ENCODE assay signal across 23 mouse cellular contexts in genomic region chr6:65642431-65642830, GRCm38 (mm10). TPM values are rescaled to one million over a fixed set of nuclear protein-coding genes. Genes with fewer than 3 reads are reported as not detected.
A peak's percentile ranks its signal among the peaks of the same experiment; 100 is the strongest.
DNase-seq lines count a peak whose midpoint lies in the region; ATAC-seq and TF ChIP-seq lines count a peak whose summit lies in the region.
"Had no signal": no experiment of that assay in that cellular context is flagged by ENCODE, and none has a peak within 500 bp of the region (broad histone marks: within the 10 kb centered on the region; RNA-seq: fewer than 3 reads in every experiment).

No protein-coding gene starts in this region.

- no peak overlapping the region for H3K4me2 ChIP-seq in forebrain, embryonic 14.5 days (ENCODE audit: low read length)
- H3K4me2 ChIP-seq in forebrain, postnatal 0 days (ENCODE audit: low read depth), result no peak overlapping the region
- H3K4me2 ChIP-seq in lung, embryonic 14.5 days, result no peak overlapping the region
- H3K4me2 ChIP-seq: embryonic facial prominence, embryonic 12.5 days; embryonic facial prominence, embryonic 15.5 days; forebrain, embryonic 12.5 days; hindbrain, embryonic 12.5 days; hindbrain, embryonic 15.5 days had no signal

- no peak overlapping the region for H3K9ac ChIP-seq in forebrain, embryonic 14.5 days (ENCODE audit: low read length)
- H3K9ac ChIP-seq in forebrain, postnatal 0 days, result no peak overlapping the region
- no peak overlapping the region for H3K9ac ChIP-seq in lung, embryonic 14.5 days
- H3K9ac ChIP-seq: embryonic facial prominence, embryonic 12.5 days; embryonic facial prominence, embryonic 15.5 days; forebrain, embryonic 12.5 days; hindbrain, embryonic 12.5 days; hindbrain, embryonic 15.5 days had no signal

- TF ChIP-seq POLR2A in brain, embryonic 14.5 days (IDR thresholded peaks at IDR 0.05; ENCODE audit: borderline replicate concordance, extremely low read depth, insufficient read depth, insufficient read length, poor library complexity, severe bottlenecking), result no peak

- H3K4me1 ChIP-seq in forebrain, embryonic 14.5 days (ENCODE audit: control insufficient read depth, insufficient read depth, low read length), result 0 out of 2 replicates have a peak, but pooled peaks cover 3% of the 10 kb centered on the region
- H3K4me1 ChIP-seq in forebrain, postnatal 0 days (ENCODE audit: insufficient read depth), result no peaks in the 10 kb centered on the region
- peaks cover 4% of the 10 kb centered on the region for H3K4me1 ChIP-seq in lung, embryonic 14.5 days (ENCODE audit: insufficient read depth)
- H3K4me1 ChIP-seq: embryonic facial prominence, embryonic 12.5 days; embryonic facial prominence, embryonic 15.5 days; forebrain, embryonic 12.5 days; heart, embryonic 10.5 days; hindbrain, embryonic 12.5 days; hindbrain, embryonic 15.5 days had no signal

- no peak for TF ChIP-seq CTCF in forebrain, postnatal 0 days (IDR thresholded peaks at IDR 0.05; ENCODE audit: low read depth)
- no peak for TF ChIP-seq CTCF in lung, embryonic 14.5 days (IDR thresholded peaks at IDR 0.05; ENCODE audit: low read depth)
- TF ChIP-seq CTCF in brain, embryonic 14.5 days (IDR thresholded peaks at IDR 0.05; ENCODE audit: borderline replicate concordance, extremely low read depth, insufficient read depth, insufficient read length), result no peak

- peak; percentile 7 for DNase-seq in forebrain, embryonic 14.5 days (ENCODE audit: low spot score)
- DNase-seq in forebrain, postnatal 0 days, result no peak
- peak; percentile 73 for DNase-seq in lung, embryonic 14.5 days
- no peak for DNase-seq in lung, postnatal 14 days
- DNase-seq in brain, embryonic 14.5 days (ENCODE audit: low read depth), result peak; percentile 30
- no peak for DNase-seq in layer of hippocampus, postnatal 36 days
- DNase-seq: adrenal gland, adult 2 months; adrenal gland, postnatal 14 days; cerebellum, adult 11-12 months; cerebellum, adult 9-10 months; cerebellum, postnatal 25 days; gastrocnemius, postnatal 25 days; heart, adult 18-20 months had no signal

- H3K27me3 ChIP-seq in forebrain, embryonic 14.5 days (replicated peaks; ENCODE audit: control insufficient read depth, insufficient read depth, low read length), result no peaks in the 10 kb centered on the region
- no peaks in the 10 kb centered on the region for H3K27me3 ChIP-seq in forebrain, postnatal 0 days (ENCODE audit: insufficient read depth, low read length)
- no peaks in the 10 kb centered on the region for H3K27me3 ChIP-seq in lung, embryonic 14.5 days (ENCODE audit: insufficient read depth, low read length)
- H3K27me3 ChIP-seq: embryonic facial prominence, embryonic 12.5 days; embryonic facial prominence, embryonic 15.5 days; forebrain, embryonic 12.5 days; hindbrain, embryonic 12.5 days; hindbrain, embryonic 15.5 days had no signal

- no peaks in the 10 kb centered on the region for H3K36me3 ChIP-seq in forebrain, embryonic 14.5 days (ENCODE audit: control insufficient read depth, insufficient read depth, low read length)
- H3K36me3 ChIP-seq in forebrain, postnatal 0 days (ENCODE audit: insufficient read depth), result no peaks in the 10 kb centered on the region
- no peaks in the 10 kb centered on the region for H3K36me3 ChIP-seq in lung, embryonic 14.5 days (ENCODE audit: insufficient read depth)
- H3K36me3 ChIP-seq: embryonic facial prominence, embryonic 12.5 days; embryonic facial prominence, embryonic 15.5 days; forebrain, embryonic 12.5 days; heart, embryonic 10.5 days; hindbrain, embryonic 12.5 days; hindbrain, embryonic 15.5 days had no signal

- ATAC-seq in forebrain, embryonic 14.5 days, result no peak
- no peak for ATAC-seq in forebrain, postnatal 0 days
- no peak for ATAC-seq in lung, embryonic 14.5 days (ENCODE audit: insufficient read depth)
- ATAC-seq: CD4-positive, CD25-positive, alpha-beta regulatory T cell, adult 4 months had no signal

- no peak overlapping the region for H3K27ac ChIP-seq in forebrain, embryonic 14.5 days (ENCODE audit: low read depth, low read length)
- H3K27ac ChIP-seq in forebrain, postnatal 0 days (ENCODE audit: low read depth, low read length), result no peak overlapping the region
- no peak overlapping the region for H3K27ac ChIP-seq in lung, embryonic 14.5 days (ENCODE audit: low read depth)
- H3K27ac ChIP-seq: embryonic facial prominence, embryonic 12.5 days; embryonic facial prominence, embryonic 15.5 days; forebrain, embryonic 12.5 days; heart, embryonic 10.5 days; hindbrain, embryonic 12.5 days; hindbrain, embryonic 15.5 days had no signal

- H3K4me3 ChIP-seq in forebrain, embryonic 14.5 days (ENCODE audit: low read depth, low read length), result no peak overlapping the region
- H3K4me3 ChIP-seq in forebrain, postnatal 0 days (ENCODE audit: low read depth, low read length), result no peak overlapping the region
- H3K4me3 ChIP-seq in lung, embryonic 14.5 days (ENCODE audit: low read depth, low read length), result no peak overlapping the region
- H3K4me3 ChIP-seq: embryonic facial prominence, embryonic 12.5 days; embryonic facial prominence, embryonic 15.5 days; forebrain, embryonic 12.5 days; heart, embryonic 10.5 days; hindbrain, embryonic 12.5 days; hindbrain, embryonic 15.5 days had no signal

- H3K9me3 ChIP-seq in forebrain, embryonic 14.5 days (replicated peaks; ENCODE audit: control insufficient read depth, low read length), result peaks cover 9% of the 10 kb centered on the region; the same call in 1 of the 2 replicates
- no peaks in the 10 kb centered on the region for H3K9me3 ChIP-seq in forebrain, postnatal 0 days (ENCODE audit: low read length)
- H3K9me3 ChIP-seq in lung, embryonic 14.5 days (ENCODE audit: low read depth, low read length), result peaks cover 8% of the 10 kb centered on the region; the same call in 1 of the 2 replicates
- H3K9me3 ChIP-seq: embryonic facial prominence, embryonic 12.5 days; heart, embryonic 10.5 days; hindbrain, embryonic 15.5 days had no signal

RNA-seq across cellular contexts. Expression of gene Ndnf, which starts 29.0 kb away (rescaled TPM):
- 4.5 and 6.7 TPM in 2 replicates for polyA plus RNA-seq in forebrain, embryonic 14.5 days (2014; fragmentation: Nextera tagmentation; extraction: Ambion mirVana)
- 15.8 and 24.2 TPM in 2 replicates for total RNA-seq in forebrain, postnatal 0 days (2014; rRNA removed)
- 5.5 and 6.1 TPM in 2 replicates for polyA plus RNA-seq in forebrain, postnatal 0 days (2015; fragmentation: Nextera tagmentation; extraction: Ambion mirVana)
- polyA plus RNA-seq in lung, embryonic 14.5 days (2014; fragmentation: Nextera tagmentation; extraction: Ambion mirVana), result 38.5 and 40.8 TPM in 2 replicates
- 5.2 and 12.3 TPM in 2 replicates for polyA plus RNA-seq in brain, embryonic 14.5 days (2012; rRNA removed)
- total RNA-seq in layer of hippocampus, postnatal 36 days (2021), result 10 to 100 TPM; 20.6 to 23.1 TPM
- total RNA-seq: common myeloid progenitor, adult 5-6 weeks; MEL had no signal
- polyA plus RNA-seq: C2C12 had no signal

Comparison
In these comparisons a context has a peak if more than half of its experiments do, and no peak if none do; other contexts are left out.
1. DNase-seq: peak in forebrain, embryonic 14.5 days (single experiment), lung, embryonic 14.5 days (single experiment) and brain, embryonic 14.5 days (single experiment); none in forebrain, postnatal 0 days (single experiment), lung, postnatal 14 days (single experiment) and layer of hippocampus, postnatal 36 days (0 of 2).